Mouse (Mus musculus): ENCODE results near the gene Ncam1.

DNA sequence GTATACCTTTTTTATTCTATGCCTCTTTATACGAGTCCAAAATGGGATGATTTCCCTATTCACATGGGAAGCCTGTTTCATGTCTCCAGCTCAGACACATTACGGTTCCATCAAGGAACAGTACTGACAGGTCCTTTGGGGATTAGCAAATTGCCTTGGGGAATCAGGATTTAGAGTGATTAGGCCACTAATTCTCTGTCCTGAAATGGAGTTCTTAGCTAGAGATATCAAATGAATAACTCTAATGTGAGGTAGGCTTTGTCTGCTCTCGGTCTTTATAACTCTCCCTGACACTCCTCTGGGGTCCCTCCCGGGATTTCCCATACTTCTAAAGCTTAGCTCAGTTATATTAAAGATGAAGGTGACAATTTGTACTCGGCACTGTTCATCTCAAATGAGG, 270.7 kb downstream of the Ncam1 start:
- TF ChIP-seq CTCF (IDR thresholded peaks at IDR 0.05; ENCODE audit: low read depth, low read length) (no peak), POLR2A (IDR thresholded peaks at IDR 0.05; ENCODE audit: insufficient read depth, low read length) (no peak), EP300 (IDR thresholded peaks at IDR 0.05; ENCODE audit: insufficient read depth, low read depth, low read length) (no peak)
